Mouse (Mus musculus): Measurements from ENCODE around the gene Xlr3a. TPM values are rescaled to one million over a fixed set of nuclear protein-coding genes. Genes with fewer than 3 reads are reported as not detected.

The Xlr3a gene
- polyA plus RNA-seq, 1 experiment from 2014 or later = 5.6 TPM

GRCm38 (mm10) chrX:73062323-73062722 is 34.6 kb downstream of the Xlr3a start:
- no peak overlapping the region for H3K4me3 ChIP-seq (replicated peaks; ENCODE audit: low read length)
- 44% methylated on average over 5 of the region's 5 CpGs for whole genome bisulfite sequencing
- H3K36me3 ChIP-seq (ENCODE audit: control insufficient read depth, insufficient read depth, low read length) = no peaks in the 10 kb centered on the region
- ATAC-seq (ENCODE audit: insufficient read depth, low FRiP score) = no peak
- H3K4me1 ChIP-seq (ENCODE audit: control insufficient read depth, insufficient read depth, low read length) = no peaks in the 10 kb centered on the region
- no peak overlapping the region for H3K27ac ChIP-seq (ENCODE audit: low read length)
- no peak overlapping the region for H3K9ac ChIP-seq (ENCODE audit: low read length)
- H3K27me3 ChIP-seq (ENCODE audit: control insufficient read depth, insufficient read depth, low read length) = no peaks in the 10 kb centered on the region
- H3K9me3 ChIP-seq (replicated peaks; ENCODE audit: control insufficient read depth, low read length) = no peaks in the 10 kb centered on the region
- no peak overlapping the region for H3K4me2 ChIP-seq (ENCODE audit: low read depth, low read length)

GRCm38 (mm10) chrX:73061528-73061927 is 35.4 kb downstream of the Xlr3a start:
- H3K4me1 ChIP-seq (ENCODE audit: control insufficient read depth, insufficient read depth, low read length) = no peaks in the 10 kb centered on the region
- H3K9ac ChIP-seq (ENCODE audit: low read length) = no peak overlapping the region
- H3K4me3 ChIP-seq (replicated peaks; ENCODE audit: low read length) = no peak overlapping the region
- no peak for ATAC-seq (ENCODE audit: insufficient read depth, low FRiP score)
- 78% methylated on average over 1 of the region's 1 CpGs for WGBS
- H3K4me2 ChIP-seq (ENCODE audit: low read depth, low read length) = no peak overlapping the region
- no peak overlapping the region for H3K27ac ChIP-seq (ENCODE audit: low read length)
- H3K27me3 ChIP-seq (ENCODE audit: control insufficient read depth, insufficient read depth, low read length) = no peaks in the 10 kb centered on the region
- no peaks in the 10 kb centered on the region for H3K36me3 ChIP-seq (ENCODE audit: control insufficient read depth, insufficient read depth, low read length)
- no peaks in the 10 kb centered on the region for H3K9me3 ChIP-seq (replicated peaks; ENCODE audit: control insufficient read depth, low read length)

DNA sequence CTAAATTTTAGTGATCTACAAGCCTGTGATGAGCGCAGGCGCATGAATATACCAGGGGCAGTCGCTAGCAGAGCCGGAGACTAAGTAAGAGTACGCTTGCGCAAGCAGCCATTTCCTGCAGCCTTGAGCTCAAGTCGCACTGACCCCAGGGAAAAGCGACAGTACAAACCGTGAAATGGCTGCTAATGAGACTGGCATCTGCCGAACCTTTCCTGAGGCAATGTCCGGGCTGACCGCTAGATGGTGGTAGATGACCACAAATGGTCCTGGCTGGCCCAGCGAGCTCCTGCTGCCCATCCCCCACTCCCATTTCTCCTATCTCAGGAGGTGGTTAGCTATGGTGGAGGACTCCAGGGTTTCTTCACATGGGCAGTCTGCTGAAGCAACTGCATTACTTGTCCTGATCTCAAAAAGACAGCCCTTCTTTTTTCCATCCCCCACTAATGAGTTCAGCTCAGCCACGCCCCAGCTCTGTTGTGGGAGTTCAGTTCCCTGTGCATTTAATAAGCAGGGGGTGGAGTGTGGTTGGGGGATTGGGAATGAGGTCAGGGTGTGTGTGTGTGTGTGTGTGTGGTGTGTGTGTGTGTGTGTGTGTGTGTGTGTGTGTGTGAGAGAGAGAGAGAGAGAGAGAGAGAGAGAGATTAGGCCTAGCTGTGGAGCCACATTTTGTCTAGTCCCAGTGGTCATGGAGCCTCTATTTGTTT is 42.9 kb downstream of the Xlr3a start:
- ATAC-seq (ENCODE audit: insufficient read depth, low FRiP score) = peak; percentile 91
- H3K27me3 ChIP-seq (ENCODE audit: control insufficient read depth, insufficient read depth, low read length) = no peaks in the 10 kb centered on the region
- H3K36me3 ChIP-seq (ENCODE audit: control insufficient read depth, insufficient read depth, low read length) = no peaks in the 10 kb centered on the region
- H3K9me3 ChIP-seq (replicated peaks; ENCODE audit: control insufficient read depth, low read length) = no peaks in the 10 kb centered on the region
- no peak overlapping the region for H3K27ac ChIP-seq (ENCODE audit: low read length)
- H3K4me3 ChIP-seq (replicated peaks; ENCODE audit: low read length) = peak overlapping the region; percentile 20
- H3K4me1 ChIP-seq (ENCODE audit: control insufficient read depth, insufficient read depth, low read length) = no peaks in the 10 kb centered on the region
- H3K9ac ChIP-seq (ENCODE audit: low read length) = no peak overlapping the region; the same call in 1 of the 2 replicates
- 17% methylated on average over 14 of the region's 14 CpGs for WGBS
- peak overlapping the region; percentile 40 for H3K4me2 ChIP-seq (ENCODE audit: low read depth, low read length)

GRCm38 (mm10) chrX:73039666-73040065 is 57.2 kb downstream of the Xlr3a start:
- H3K27ac ChIP-seq (ENCODE audit: low read length) = no peak overlapping the region
- 80% methylated on average over 12 of the region's 12 CpGs for WGBS
- no peak for ATAC-seq (ENCODE audit: insufficient read depth, low FRiP score)
- H3K4me3 ChIP-seq (replicated peaks; ENCODE audit: low read length) = no peak overlapping the region
- H3K36me3 ChIP-seq (ENCODE audit: control insufficient read depth, insufficient read depth, low read length) = no peaks in the 10 kb centered on the region
- H3K9me3 ChIP-seq (replicated peaks; ENCODE audit: control insufficient read depth, low read length) = no peaks in the 10 kb centered on the region
- no peaks in the 10 kb centered on the region for H3K27me3 ChIP-seq (ENCODE audit: control insufficient read depth, insufficient read depth, low read length)
- H3K9ac ChIP-seq (ENCODE audit: low read length) = no peak overlapping the region
- no peaks in the 10 kb centered on the region for H3K4me1 ChIP-seq (ENCODE audit: control insufficient read depth, insufficient read depth, low read length)
- H3K4me2 ChIP-seq (ENCODE audit: low read depth, low read length) = no peak overlapping the region

DNA sequence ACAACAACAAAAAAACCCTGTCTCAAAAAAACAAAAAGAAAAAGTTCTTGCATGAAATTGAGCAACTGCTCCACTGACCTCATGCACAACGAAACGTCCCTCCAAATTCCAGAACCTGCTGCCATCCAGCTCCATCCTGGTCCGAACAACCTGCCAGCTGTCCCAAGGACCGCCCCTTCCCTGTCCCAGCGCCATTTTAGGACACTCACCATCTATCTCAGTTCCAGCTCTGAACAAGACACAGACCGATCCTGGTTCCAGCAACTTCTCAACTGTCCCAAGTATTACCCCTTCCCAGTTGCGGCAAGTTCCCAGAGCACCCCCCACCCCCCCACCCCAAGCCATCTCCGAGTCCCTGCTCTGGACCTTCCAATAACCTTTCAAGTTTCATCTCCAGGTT is 58.1 kb downstream of the Xlr3a start:
- ATAC-seq (ENCODE audit: insufficient read depth, low FRiP score) = no peak
- H3K27me3 ChIP-seq (ENCODE audit: control insufficient read depth, insufficient read depth, low read length) = no peaks in the 10 kb centered on the region
- H3K4me3 ChIP-seq (replicated peaks; ENCODE audit: low read length) = no peak overlapping the region
- H3K27ac ChIP-seq (ENCODE audit: low read length) = no peak overlapping the region
- no peaks in the 10 kb centered on the region for H3K36me3 ChIP-seq (ENCODE audit: control insufficient read depth, insufficient read depth, low read length)
- H3K4me1 ChIP-seq (ENCODE audit: control insufficient read depth, insufficient read depth, low read length) = no peaks in the 10 kb centered on the region
- H3K4me2 ChIP-seq (ENCODE audit: low read depth, low read length) = no peak overlapping the region
- 80% methylated on average over 8 of the region's 8 CpGs for WGBS
- no peak overlapping the region for H3K9ac ChIP-seq (ENCODE audit: low read length)
- H3K9me3 ChIP-seq (replicated peaks; ENCODE audit: control insufficient read depth, low read length) = no peaks in the 10 kb centered on the region

DNA sequence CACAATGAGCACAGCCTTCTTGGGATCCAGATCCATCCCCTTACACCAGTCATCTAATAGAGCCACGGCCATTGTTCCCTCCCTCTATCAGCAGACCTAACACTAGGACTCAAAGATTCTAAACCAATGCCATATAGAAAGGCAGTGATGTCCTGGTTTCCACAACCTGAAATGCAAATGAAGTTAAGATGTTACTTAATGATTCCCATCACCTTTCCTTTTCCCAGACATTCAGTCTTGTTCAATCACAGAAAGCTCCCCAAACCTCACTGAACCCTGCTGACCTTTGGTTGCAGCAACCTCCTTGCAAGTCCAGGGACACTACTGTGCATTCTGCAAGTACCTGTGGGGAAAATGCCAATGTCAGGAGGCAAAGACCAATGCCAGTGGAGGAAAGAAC is 59.9 kb downstream of the Xlr3a start, which contains the start of gene Pnma5:
TSS of gene Pnma5 (minus strand) at position 101 of the 400 bp plus-strand sequence.
- no peaks in the 10 kb centered on the region for H3K9me3 ChIP-seq (replicated peaks; ENCODE audit: control insufficient read depth, low read length)
- H3K9ac ChIP-seq (ENCODE audit: low read length) = no peak within 1 kb of the TSS
- no peaks in the 10 kb centered on the region for H3K27me3 ChIP-seq (ENCODE audit: control insufficient read depth, insufficient read depth, low read length)
- H3K27ac ChIP-seq (ENCODE audit: low read length) = no peak within 1 kb of the TSS
- 71% methylated on average over 1 of the region's 1 CpGs for WGBS
- ATAC-seq (ENCODE audit: insufficient read depth, low FRiP score) = no peak
- no peaks in the 10 kb centered on the region for H3K36me3 ChIP-seq (ENCODE audit: control insufficient read depth, insufficient read depth, low read length)
- no peak within 1 kb of the TSS for H3K4me2 ChIP-seq (ENCODE audit: low read depth, low read length)
- H3K4me1 ChIP-seq (ENCODE audit: control insufficient read depth, insufficient read depth, low read length) = no peaks in the 10 kb centered on the region
- no peak within 1 kb of the TSS for H3K4me3 ChIP-seq (replicated peaks; ENCODE audit: low read length)

Other genes starting within 250 kb of the Xlr3a start
- gene Cetn2, start 178.7 kb downstream of the Xlr3a start, polyA plus RNA-seq (2015; fragmentation: Nextera tagmentation; extraction: Ambion mirVana) = 60.3 and 71.4 TPM in 2 replicates
- 29.0 and 31.9 TPM in 2 replicates for gene Nsdhl, start 178.5 kb downstream of the Xlr3a start, polyA plus RNA-seq (2015; fragmentation: Nextera tagmentation; extraction: Ambion mirVana)
- gene Zfp185, start 109.8 kb downstream of the Xlr3a start, polyA plus RNA-seq (2015; fragmentation: Nextera tagmentation; extraction: Ambion mirVana) = 25.5 and 32.3 TPM in 2 replicates
- 0.10 and 0.17 TPM in 2 replicates for gene Pnma5, start 60.0 kb downstream of the Xlr3a start, polyA plus RNA-seq (2015; fragmentation: Nextera tagmentation; extraction: Ambion mirVana)
- gene Pnma3, start 32.3 kb downstream of the Xlr3a start, polyA plus RNA-seq (2015; fragmentation: Nextera tagmentation; extraction: Ambion mirVana) = 0.10 and 0.16 TPM in 2 replicates
- 0.97 and 1.0 TPM in 2 replicates for gene Xlr4a, start 14.6 kb downstream of the Xlr3a start, polyA plus RNA-seq (2015; fragmentation: Nextera tagmentation; extraction: Ambion mirVana)
- 0.14 and 0.19 TPM in 2 replicates for gene Gm14685, start 20.0 kb upstream of the Xlr3a start, polyA plus RNA-seq (2015; fragmentation: Nextera tagmentation; extraction: Ambion mirVana)
- gene Xlr5b, start 51.7 kb upstream of the Xlr3a start, polyA plus RNA-seq (2015; fragmentation: Nextera tagmentation; extraction: Ambion mirVana) = not detected in 2 replicates
- not detected in 2 replicates for gene DXBay18, start 52.4 kb upstream of the Xlr3a start, polyA plus RNA-seq (2015; fragmentation: Nextera tagmentation; extraction: Ambion mirVana)
- gene Spin2d, start 79.9 kb upstream of the Xlr3a start, polyA plus RNA-seq (2015; fragmentation: Nextera tagmentation; extraction: Ambion mirVana) = not detected in 2 replicates
- 9.6 and 12.5 TPM in 2 replicates for gene Xlr3b, start 95.1 kb upstream of the Xlr3a start, polyA plus RNA-seq (2015; fragmentation: Nextera tagmentation; extraction: Ambion mirVana)
- 0.90 and 1.8 TPM in 2 replicates for gene Xlr4b, start 117.2 kb upstream of the Xlr3a start, polyA plus RNA-seq (2015; fragmentation: Nextera tagmentation; extraction: Ambion mirVana)
- 12.8 and 14.7 TPM in 2 replicates for gene F8a, start 131.2 kb upstream of the Xlr3a start, polyA plus RNA-seq (2015; fragmentation: Nextera tagmentation; extraction: Ambion mirVana)
- 0.67 and 0.93 TPM in 2 replicates for gene Xlr4c, start 146.0 kb upstream of the Xlr3a start, polyA plus RNA-seq (2015; fragmentation: Nextera tagmentation; extraction: Ambion mirVana)
- gene Xlr3c, start 168.3 kb upstream of the Xlr3a start, polyA plus RNA-seq (2015; fragmentation: Nextera tagmentation; extraction: Ambion mirVana) = not detected in 2 replicates
- 0.12 and 0.31 TPM in 2 replicates for gene Xlr5a, start 195.9 kb upstream of the Xlr3a start, polyA plus RNA-seq (2015; fragmentation: Nextera tagmentation; extraction: Ambion mirVana)
- not detected in 2 replicates for gene Xlr5c, start 195.9 kb upstream of the Xlr3a start, polyA plus RNA-seq (2015; fragmentation: Nextera tagmentation; extraction: Ambion mirVana)
- gene Gm45015, start 239.7 kb upstream of the Xlr3a start, polyA plus RNA-seq (2015; fragmentation: Nextera tagmentation; extraction: Ambion mirVana) = not detected in 2 replicates
- gene Zfp275, start 245.5 kb upstream of the Xlr3a start, polyA plus RNA-seq (2015; fragmentation: Nextera tagmentation; extraction: Ambion mirVana) = 13.5 and 14.7 TPM in 2 replicates